Mouse (Mus musculus) heart, postnatal 0 days (tissue): ENCODE measurements around the gene Hmgcs2. TPM values are rescaled to one million over a fixed set of nuclear protein-coding genes. Genes with fewer than 3 reads are reported as not detected.

ENCODE experiments used
- ATAC-seq: fragments of 200-750 bp; cut with Nextera tagmentation; 2 replicates; pipeline ENCODE4 v1.8.0; 2017; ENCODE audit warnings: low read depth, moderate number of reproducible peaks, moderate library complexity; ENCODE audit not compliant: insufficient read depth
- DNase-seq: peaks from one replicate; pipeline ENCODE4 v3.0.0-alpha.2; 2016; ENCODE audit warnings: low spot score
- H3K27ac ChIP-seq: fragments of 300-500 bp; sonication (generic); 2 replicates; pipeline ENCODE4 v1.5.1; 2014; ENCODE audit warnings: low read depth, mild to moderate bottlenecking
- H3K27me3 ChIP-seq: fragments of 300-500 bp; sonication (generic); 2 replicates; pipeline ENCODE4 v1.6.1; 2014; ENCODE audit warnings: low read length, mixed read lengths; ENCODE audit not compliant: control insufficient read depth, insufficient read depth
- H3K36me3 ChIP-seq: fragments of 300-500 bp; sonication (generic); replicated peaks from 2 replicates; pipeline ENCODE4 v1.6.1; 2014; ENCODE audit warnings: low read length, mixed read lengths; ENCODE audit not compliant: control insufficient read depth, insufficient read depth
- H3K4me1 ChIP-seq: fragments of 300-500 bp; sonication (generic); 2 replicates; pipeline ENCODE4 v1.6.1; 2014; ENCODE audit warnings: antibody characterized with exemption; ENCODE audit not compliant: control insufficient read depth, insufficient read depth
- H3K4me2 ChIP-seq: fragments of 300-500 bp; sonication (generic); 2 replicates; pipeline ENCODE4 v1.6.1; 2014; ENCODE audit warnings: low read depth, mild to moderate bottlenecking, low read length, moderate library complexity
- H3K4me3 ChIP-seq: fragments of 300-500 bp; sonication (generic); 2 replicates; pipeline ENCODE4 v1.5.1; 2014; ENCODE audit warnings: low read depth, low read length
- H3K9ac ChIP-seq: fragments of 300-500 bp; sonication (generic); replicated peaks from 2 replicates; pipeline ENCODE4 v1.6.1; 2014; ENCODE audit warnings: low read depth, low read length, mixed read lengths
- H3K9me3 ChIP-seq: fragments of 300-500 bp; sonication (generic); replicated peaks from 2 replicates; pipeline ENCODE4 v1.6.1; 2016; ENCODE audit warnings: low read length; ENCODE audit not compliant: control insufficient read depth
- CTCF ChIP-seq: IDR thresholded peaks from 2 replicates; pipeline ENCODE4 v1.5.1; 2016; ENCODE audit warnings: antibody characterized with exemption, control low read depth, low read depth
- EP300 ChIP-seq: IDR thresholded peaks from 2 replicates; pipeline ENCODE4 v1.6.1; 2016; ENCODE audit warnings: antibody characterized with exemption, low read depth
- WGBS: fragments of 180-500 bp; shearing (Covaris S2); extraction: QIAGEN DNeasy Blood & Tissue Kit; methylation state at CpG from one replicate; pipeline ENCODE4 v1.1.7; 2014; 5-methylcytosine and 5-hydroxymethylcytosine counted together
- polyA plus RNA-seq: library from polyadenylated mRNA; unstranded; fragments of >200 nt; fragmentation: Nextera tagmentation; extraction: Ambion mirVana; gene quantifications from 2 replicates; pipeline ENCODE4 v1.2.1, GENCODE M21; 2015
- total RNA-seq: library from RNA; depleted of rRNA; stranded (reverse); fragments of >200 nt; gene quantifications from 2 replicates; pipeline ENCODE4 v1.2.3, GENCODE M21; 2014; ENCODE audit warnings: low replicate concordance

The Hmgcs2 gene
- total and polyA plus RNA-seq, 2 experiments from 2014 or later: 105 to 115 TPM

- no peak for ATAC-seq
- Histone ChIP-seq H3K27ac (no peak overlapping the region), H3K27me3 (no peaks in the 10 kb centered on the region), H3K9ac (no peak overlapping the region), H3K4me3 (no peak overlapping the region), H3K4me2 (no peak overlapping the region), H3K36me3 (no peaks in the 10 kb centered on the region), H3K9me3 (no peaks in the 10 kb centered on the region), H3K4me1 (no peaks in the 10 kb centered on the region)
- TF ChIP-seq EP300 (no peak), CTCF (no peak)
- 79% methylated on average over 8 of the region's 8 CpGs for WGBS
- DNase-seq: no peak
Measured at GRCm38 (mm10) chr3:98254656-98255583, 25.3 kb upstream of the Hmgcs2 start.

GRCm38 (mm10) chr3:98258723-98259122 lies 21.5 kb upstream of the Hmgcs2 start:
- Histone ChIP-seq H3K36me3 (no peaks in the 10 kb centered on the region), H3K27ac (no peak overlapping the region), H3K9ac (no peak overlapping the region), H3K4me3 (no peak overlapping the region), H3K4me2 (no peak overlapping the region), H3K27me3 (no peaks in the 10 kb centered on the region), H3K4me1 (no peaks in the 10 kb centered on the region), H3K9me3 (no peaks in the 10 kb centered on the region)
- ATAC-seq: no peak
- 77% methylated on average over 4 of the region's 4 CpGs for WGBS
- TF ChIP-seq EP300: no peak
- TF ChIP-seq CTCF: no peak
- DNase-seq: no peak

GRCm38 (mm10) chr3:98259271-98259751 lies 20.9 kb upstream of the Hmgcs2 start:
- 79% methylated on average over 5 of the region's 5 CpGs for WGBS
- no peak overlapping the region for H3K4me3 ChIP-seq
- H3K4me1 ChIP-seq: no peaks in the 10 kb centered on the region
- no peak overlapping the region for H3K4me2 ChIP-seq
- TF ChIP-seq CTCF: no peak
- TF ChIP-seq EP300: no peak
- no peak overlapping the region for H3K27ac ChIP-seq
- H3K9me3 ChIP-seq: no peaks in the 10 kb centered on the region
- ATAC-seq (no peak), DNase-seq (no peak)
- H3K9ac ChIP-seq: no peak overlapping the region
- H3K27me3 ChIP-seq: no peaks in the 10 kb centered on the region
- no peaks in the 10 kb centered on the region for H3K36me3 ChIP-seq

GRCm38 (mm10) chr3:98260534-98260933 lies 19.7 kb upstream of the Hmgcs2 start:
- Histone ChIP-seq H3K27me3 (no peaks in the 10 kb centered on the region), H3K27ac (no peak overlapping the region), H3K4me1 (0 out of 2 replicates have a peak, but pooled peaks cover 3% of the 10 kb centered on the region), H3K9ac (no peak overlapping the region), H3K4me3 (no peak overlapping the region), H3K4me2 (no peak overlapping the region), H3K36me3 (no peaks in the 10 kb centered on the region), H3K9me3 (no peaks in the 10 kb centered on the region)
- no peak for TF ChIP-seq CTCF
- no peak for TF ChIP-seq EP300
- DNase-seq (no peak), ATAC-seq (no peak)
- 62% methylated on average over 3 of the region's 3 CpGs for WGBS

- DNase-seq (no peak), ATAC-seq (no peak)
- H3K4me3 ChIP-seq: no peak overlapping the region
- H3K27me3 ChIP-seq: no peaks in the 10 kb centered on the region
- H3K4me1 ChIP-seq: 0 out of 2 replicates have a peak, but pooled peaks cover 3% of the 10 kb centered on the region
- H3K9me3 ChIP-seq: no peaks in the 10 kb centered on the region
- TF ChIP-seq CTCF (no peak), EP300 (no peak)
- no peak overlapping the region for H3K27ac ChIP-seq
- no peak overlapping the region for H3K9ac ChIP-seq
- no peak overlapping the region for H3K4me2 ChIP-seq
- WGBS: 80% methylated on average over 4 of the region's 4 CpGs
- H3K36me3 ChIP-seq: no peaks in the 10 kb centered on the region
Measured at GRCm38 (mm10) chr3:98261415-98261814, 18.8 kb upstream of the Hmgcs2 start.
